10 mouse cellular contexts compared by ENCODE assay signal in the genomic region with DNA sequence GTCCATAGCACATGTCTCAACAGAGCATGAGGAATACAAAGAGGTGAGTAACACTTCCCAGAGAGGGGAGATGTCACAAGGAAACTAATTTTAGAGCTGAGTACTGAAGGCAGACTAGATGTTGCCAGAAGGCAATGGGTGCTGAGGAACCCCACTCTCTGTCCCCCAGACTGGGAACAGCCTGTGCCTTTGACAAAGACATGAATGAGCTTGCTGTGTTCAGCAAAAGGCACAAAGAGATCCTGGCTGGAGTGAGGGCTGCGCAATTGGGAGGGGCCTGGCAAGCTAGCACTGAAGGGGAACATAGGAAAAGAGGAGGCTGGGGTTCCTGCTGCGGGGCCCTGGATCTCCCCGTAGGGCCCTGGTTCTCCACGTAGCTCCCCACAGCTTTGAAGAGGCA.
DNase-seq lines count a peak whose midpoint lies in the region; ATAC-seq and TF ChIP-seq lines count a peak whose summit lies in the region.
"Had no signal": no experiment of that assay in that cellular context is flagged by ENCODE, and none has a peak within 500 bp of the region (broad histone marks: within the 10 kb centered on the region; RNA-seq: fewer than 3 reads in every experiment).

No protein-coding gene starts in this region.

- TF ChIP-seq CTCF in gastrocnemius, adult 2 months (IDR thresholded peaks at IDR 0.05) = no peak
- TF ChIP-seq CTCF in brain, embryonic 14.5 days (IDR thresholded peaks at IDR 0.05; ENCODE audit: borderline replicate concordance, extremely low read depth, insufficient read depth, insufficient read length) = no peak

- no peak overlapping the region for H3K4me3 ChIP-seq in gastrocnemius, adult 2 months
- H3K4me3 ChIP-seq in neural tube, embryonic 15.5 days (replicated peaks) = no peak overlapping the region

- intact Hi-C loops in gastrocnemius, adult 2 months (cut with DNase I) = no loop called here

- ATAC-seq in neural tube, embryonic 15.5 days (ENCODE audit: low FRiP score) = peak; percentile 53
- ATAC-seq in monocyte, adult 5-6 weeks (replicated peaks; ENCODE audit: insufficient number of reproducible peaks, low FRiP score, low TSS enrichment, poor library complexity, severe bottlenecking) = no peak

- WGBS in neural tube, embryonic 15.5 days = 75% methylated on average over 4 of the region's 4 CpGs

- no peak for DNase-seq in gastrocnemius, adult 2 months
- no peak for DNase-seq in gastrocnemius, postnatal 10 days
- DNase-seq in brain, embryonic 14.5 days (ENCODE audit: low read depth) = peak; percentile 69
- DNase-seq in frontal cortex, postnatal 10 days (ENCODE audit: low spot score in 2 of 2) = peak; percentile 43 to 63
- DNase-seq in adrenal gland, adult 18-20 months (ENCODE audit: low spot score in 2 of 2) = no peak
- no peak for DNase-seq in Muller cell, postnatal 12 days (ENCODE audit: inconsistent ontology term)
- DNase-seq: liver; lung, postnatal 4 days had no signal

- H3K27ac ChIP-seq in gastrocnemius, adult 2 months = peak overlapping the region; percentile 40
- no peak overlapping the region for H3K27ac ChIP-seq in neural tube, embryonic 15.5 days (replicated peaks)

- H3K4me2 ChIP-seq in neural tube, embryonic 15.5 days = no peak overlapping the region

- no peaks in the 10 kb centered on the region for H3K27me3 ChIP-seq in neural tube, embryonic 15.5 days (replicated peaks)

- H3K4me1 ChIP-seq in neural tube, embryonic 15.5 days = no peaks in the 10 kb centered on the region

- no peaks in the 10 kb centered on the region for H3K9me3 ChIP-seq in neural tube, embryonic 15.5 days (replicated peaks)

- H3K9ac ChIP-seq in neural tube, embryonic 15.5 days (replicated peaks) = no peak overlapping the region

- no peaks in the 10 kb centered on the region for H3K36me3 ChIP-seq in neural tube, embryonic 15.5 days

- TF ChIP-seq POLR2A in brain, embryonic 14.5 days (IDR thresholded peaks at IDR 0.05; ENCODE audit: borderline replicate concordance, extremely low read depth, insufficient read depth, insufficient read length, poor library complexity, severe bottlenecking) = no peak

Comparison
In these comparisons a context has a peak if more than half of its experiments do, and no peak if none do; other contexts are left out.
1. DNase-seq: peak in brain, embryonic 14.5 days (single experiment) and frontal cortex, postnatal 10 days (2 of 2); none in gastrocnemius, adult 2 months (single experiment), gastrocnemius, postnatal 10 days (single experiment), adrenal gland, adult 18-20 months (0 of 2) and Muller cell, postnatal 12 days (single experiment).